Mouse (Mus musculus): ENCODE results near the gene Cmtm8.

Cmtm8 gene

DNA sequence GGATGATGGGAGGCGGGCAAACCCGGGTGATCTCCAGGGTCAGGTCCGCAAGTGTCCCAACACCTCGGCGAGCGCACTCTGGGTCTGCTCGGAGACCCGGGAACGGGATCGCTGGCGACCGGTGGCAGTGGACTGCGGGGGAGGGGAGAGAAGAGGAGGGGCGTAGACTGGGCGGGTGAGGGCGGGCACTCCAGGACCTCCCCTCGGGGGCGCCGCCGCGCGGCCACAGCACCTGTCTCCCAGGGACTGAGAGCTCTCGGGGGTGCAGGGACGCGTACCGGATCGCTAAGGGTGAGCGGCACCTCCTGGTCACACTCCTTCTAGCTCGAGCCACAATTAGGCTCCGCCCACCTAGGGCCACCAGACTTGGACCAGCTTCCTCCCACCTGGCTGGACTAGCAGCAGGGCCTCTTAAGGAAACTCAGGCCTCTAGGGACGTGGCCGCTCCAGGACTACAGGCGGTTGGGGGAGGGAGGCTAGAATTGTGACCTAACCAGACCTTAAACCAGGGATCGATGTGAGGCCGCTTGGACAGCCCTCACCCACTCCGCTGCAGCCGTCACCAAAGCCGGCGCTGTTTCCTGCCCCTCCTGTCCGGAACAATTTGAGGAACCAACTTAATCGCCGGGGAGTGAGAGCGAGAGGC lies at the start of gene Cmtm8:
Gene Cmtm8, minus strand, starts transcription at position 140 of the 646 bp plus-strand sequence.
- DNase-seq (ENCODE audit: low spot score in 2 of 2) = peak in 1 of 2 experiments; percentile 14

DNA sequence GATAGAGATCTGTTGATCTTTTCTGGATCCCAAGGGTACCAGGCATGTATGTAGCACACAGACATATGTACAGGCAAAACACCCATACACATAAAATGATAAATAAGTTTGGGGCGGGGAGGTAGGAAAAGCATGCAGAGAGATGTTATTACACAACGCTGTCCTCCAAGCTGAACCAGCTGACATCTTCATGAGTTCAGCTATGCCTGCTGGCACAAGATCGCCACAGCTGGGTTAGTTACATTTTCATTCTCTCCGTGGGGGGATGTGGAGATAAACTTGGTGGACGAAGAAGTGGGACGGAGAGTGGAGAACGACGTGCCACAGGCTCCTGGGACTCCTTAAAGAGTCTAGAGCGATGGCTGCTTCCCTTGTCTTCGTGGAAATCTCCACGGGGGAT lies 49.0 kb upstream of the Cmtm8 start:
- DNase-seq (ENCODE audit: low spot score in 2 of 2) = no peak

DNA sequence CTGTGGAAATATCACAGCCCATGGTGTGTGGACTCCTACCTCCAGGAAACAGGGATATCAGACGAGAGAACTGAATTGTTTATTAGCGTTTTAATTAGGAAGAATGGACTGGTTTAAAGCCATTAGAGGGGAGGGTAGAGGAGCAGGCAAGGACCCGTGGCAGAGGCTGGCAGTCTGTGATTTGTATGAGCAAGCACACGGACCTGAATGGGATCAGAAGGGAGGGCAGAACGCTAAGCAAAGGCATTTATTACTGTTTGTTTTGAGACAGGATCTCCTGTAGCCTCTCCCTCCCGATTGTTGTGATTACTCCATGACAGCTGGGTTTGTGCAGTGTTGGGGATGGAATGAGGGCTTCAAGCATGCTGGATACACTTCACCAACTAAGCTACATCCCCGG lies 46.4 kb upstream of the Cmtm8 start:
- no peak for DNase-seq (ENCODE audit: low spot score in 2 of 2)

DNA sequence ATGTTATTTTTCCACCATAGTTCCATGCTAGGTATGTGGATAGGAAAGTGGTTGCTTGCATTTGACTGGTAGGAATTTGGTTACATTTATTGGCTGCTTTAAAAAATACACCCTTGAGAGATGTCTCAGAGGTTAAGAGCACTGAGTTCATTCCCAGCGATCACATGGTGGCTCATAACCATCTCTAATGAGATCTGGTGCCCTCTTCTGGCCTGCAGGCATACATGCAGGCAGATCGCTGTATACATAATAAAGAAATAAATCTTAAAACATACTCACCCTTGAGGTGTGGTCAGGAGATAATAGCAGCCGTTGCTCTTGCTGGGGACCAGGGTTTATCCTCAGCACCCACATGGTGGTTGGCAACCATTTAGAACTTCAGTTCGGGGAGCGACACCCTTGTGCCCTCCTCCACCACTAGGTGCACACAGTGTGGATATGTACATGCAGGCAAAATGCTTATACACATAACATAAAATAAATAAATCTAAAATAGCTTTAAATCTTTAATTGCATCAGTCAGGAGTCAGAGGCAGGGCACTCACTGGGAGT lies 45.0 kb upstream of the Cmtm8 start:
- DNase-seq (ENCODE audit: low spot score in 2 of 2) = no peak

DNA sequence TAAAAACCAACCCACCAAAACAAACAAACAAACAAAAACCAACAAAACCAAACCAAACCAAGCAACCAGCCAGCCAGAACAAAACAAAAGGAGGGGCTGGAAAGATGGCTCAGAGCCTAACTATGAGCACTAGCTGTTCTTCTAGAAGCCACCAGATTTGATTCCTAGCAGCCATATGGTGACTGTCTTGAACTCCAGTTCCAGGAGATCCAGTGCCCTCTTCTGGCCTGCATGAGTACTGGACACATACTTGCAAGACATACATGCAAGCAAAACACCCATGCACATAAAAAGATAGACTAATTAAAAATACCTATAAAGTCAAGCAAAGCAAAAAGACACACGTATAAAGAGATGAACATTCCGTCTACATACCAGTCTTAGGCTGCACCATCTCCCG lies 43.7 kb upstream of the Cmtm8 start:
- no peak for DNase-seq (ENCODE audit: low spot score in 2 of 2)

DNA sequence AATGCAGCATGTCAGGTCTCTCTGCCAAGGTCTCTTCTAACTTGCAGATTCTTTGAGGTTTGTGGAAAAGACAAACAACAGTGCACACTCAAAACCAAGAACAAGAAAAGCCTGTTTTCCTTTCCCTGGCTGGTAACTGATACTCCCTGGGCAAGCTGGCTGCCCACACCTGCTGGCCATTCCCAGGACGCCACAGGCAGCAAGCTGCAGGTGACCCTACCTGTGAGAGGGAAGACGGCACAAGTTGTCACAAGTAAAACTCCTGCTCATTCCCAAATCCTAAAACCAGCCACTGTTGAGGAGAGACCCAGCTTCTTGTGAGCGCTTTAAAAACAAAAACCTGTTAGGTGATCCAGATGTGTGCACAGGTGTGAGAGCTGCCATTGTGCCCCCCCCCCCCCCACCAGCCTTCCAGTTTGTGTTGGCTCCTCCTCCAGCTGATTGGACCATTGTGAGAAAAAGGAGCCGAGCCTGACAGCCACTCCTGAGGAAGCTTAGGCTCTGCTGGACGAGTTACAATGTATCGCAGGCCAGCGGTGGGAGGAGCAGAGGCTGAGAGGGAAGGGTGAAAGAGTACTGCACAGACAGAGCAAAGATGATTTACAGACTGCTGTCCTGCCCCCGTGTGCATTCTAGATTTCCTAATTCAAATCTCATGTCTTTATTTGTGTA lies 42.2 kb upstream of the Cmtm8 start:
- no peak for DNase-seq (ENCODE audit: low spot score in 2 of 2)

DNA sequence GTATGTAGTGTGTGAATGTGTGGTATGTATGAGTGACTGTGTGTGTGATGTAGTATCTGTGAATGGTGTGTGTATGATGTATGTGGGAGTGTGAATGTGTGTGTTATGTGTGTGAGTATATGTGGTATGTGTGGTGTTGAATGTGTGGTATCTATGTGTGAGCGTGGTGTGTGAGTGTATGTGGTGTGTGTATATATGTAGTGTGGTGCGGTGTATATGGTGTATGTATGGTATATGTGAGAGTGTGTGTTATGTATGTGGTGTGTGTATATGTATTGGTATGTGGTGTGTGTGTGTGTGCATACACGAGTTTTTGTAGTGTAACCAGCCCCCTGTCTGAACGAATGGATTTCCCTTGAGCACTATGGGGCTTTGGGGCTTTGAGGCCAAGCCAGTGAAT lies 41.6 kb upstream of the Cmtm8 start:
- no peak for DNase-seq (ENCODE audit: low spot score in 2 of 2)

DNA sequence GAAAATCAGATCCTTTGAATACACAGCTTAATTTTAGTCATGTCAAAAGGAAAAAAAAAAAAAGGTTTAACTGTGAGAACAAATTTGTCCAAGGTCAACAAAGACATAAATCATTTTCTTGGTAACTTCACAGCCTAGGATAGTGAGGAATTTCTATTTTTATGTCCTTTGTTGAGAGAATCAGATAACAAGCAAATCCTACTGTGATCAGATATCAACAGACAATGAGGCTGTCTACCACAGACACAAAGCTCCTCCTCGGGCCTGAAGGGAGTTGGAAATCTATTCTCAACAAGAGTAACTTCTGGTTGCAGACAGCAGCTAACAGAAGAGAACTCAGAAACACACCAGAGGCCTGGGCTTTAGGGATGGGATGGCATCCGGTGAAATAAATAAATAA lies 38.0 kb upstream of the Cmtm8 start:
- no peak for DNase-seq (ENCODE audit: low spot score in 2 of 2)

DNA sequence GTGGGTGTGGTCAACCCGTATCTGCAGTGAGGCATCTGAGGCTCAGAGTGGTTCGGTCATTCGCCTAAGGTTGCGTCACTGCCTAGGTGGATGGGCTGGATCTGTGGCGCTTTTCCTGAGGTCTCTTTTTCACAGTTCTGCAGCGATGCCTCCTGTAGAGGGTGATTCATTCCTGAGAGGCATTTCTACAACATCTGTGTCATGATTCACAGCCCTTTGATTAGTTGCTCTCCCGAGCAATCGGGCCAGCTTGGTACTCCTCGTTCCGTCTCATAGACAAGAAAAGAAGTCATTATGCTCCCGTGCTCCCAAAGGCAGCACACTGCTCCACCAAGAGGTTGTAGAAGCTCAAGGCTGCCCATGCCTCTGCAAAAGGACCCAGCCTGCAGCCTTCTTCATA lies 11.4 kb upstream of the Cmtm8 start:
- DNase-seq (ENCODE audit: low spot score in 2 of 2) = peak; percentile 19 to 22

DNA sequence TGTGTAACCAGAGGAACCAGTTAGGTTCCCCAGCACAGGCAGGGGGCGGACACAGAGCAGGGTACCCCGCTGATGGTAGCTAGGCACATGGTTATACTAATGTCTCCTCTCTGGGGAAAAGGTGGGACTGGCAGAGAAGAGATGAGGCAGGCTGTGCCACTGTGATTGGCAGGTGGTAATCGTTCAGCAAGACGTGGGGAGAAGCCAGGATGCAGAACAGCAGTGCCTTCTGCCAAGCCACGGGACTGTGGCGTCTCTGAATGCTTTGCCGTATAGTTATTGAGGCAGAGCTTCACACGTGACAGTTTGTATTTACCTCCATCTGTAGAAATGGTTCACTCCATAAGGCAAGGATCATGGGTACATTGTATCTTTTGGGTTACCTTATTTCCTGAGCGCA lies 10.7 kb upstream of the Cmtm8 start:
- DNase-seq (ENCODE audit: low spot score in 2 of 2) = no peak

DNA sequence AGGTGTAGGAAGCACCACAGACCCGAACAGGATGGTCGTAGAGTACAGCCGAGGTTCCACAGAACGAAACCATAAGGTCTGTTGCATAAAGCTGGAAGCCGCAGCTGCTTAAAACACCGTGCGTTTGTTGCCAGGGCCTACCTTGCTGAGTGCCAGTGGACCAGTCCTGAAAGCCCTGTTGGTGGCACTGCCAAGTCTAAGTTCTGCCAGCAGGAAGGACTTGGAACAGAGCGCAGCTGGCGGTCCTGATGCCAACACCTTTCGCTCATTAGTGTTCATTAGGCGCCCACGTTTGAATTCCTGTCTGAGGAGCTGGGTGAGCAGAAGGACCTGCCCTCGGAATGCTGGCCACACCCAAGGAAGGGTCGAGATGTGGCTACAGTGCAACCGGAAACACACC lies 9.4 kb upstream of the Cmtm8 start:
- DNase-seq (ENCODE audit: low spot score in 2 of 2) = no peak

DNA sequence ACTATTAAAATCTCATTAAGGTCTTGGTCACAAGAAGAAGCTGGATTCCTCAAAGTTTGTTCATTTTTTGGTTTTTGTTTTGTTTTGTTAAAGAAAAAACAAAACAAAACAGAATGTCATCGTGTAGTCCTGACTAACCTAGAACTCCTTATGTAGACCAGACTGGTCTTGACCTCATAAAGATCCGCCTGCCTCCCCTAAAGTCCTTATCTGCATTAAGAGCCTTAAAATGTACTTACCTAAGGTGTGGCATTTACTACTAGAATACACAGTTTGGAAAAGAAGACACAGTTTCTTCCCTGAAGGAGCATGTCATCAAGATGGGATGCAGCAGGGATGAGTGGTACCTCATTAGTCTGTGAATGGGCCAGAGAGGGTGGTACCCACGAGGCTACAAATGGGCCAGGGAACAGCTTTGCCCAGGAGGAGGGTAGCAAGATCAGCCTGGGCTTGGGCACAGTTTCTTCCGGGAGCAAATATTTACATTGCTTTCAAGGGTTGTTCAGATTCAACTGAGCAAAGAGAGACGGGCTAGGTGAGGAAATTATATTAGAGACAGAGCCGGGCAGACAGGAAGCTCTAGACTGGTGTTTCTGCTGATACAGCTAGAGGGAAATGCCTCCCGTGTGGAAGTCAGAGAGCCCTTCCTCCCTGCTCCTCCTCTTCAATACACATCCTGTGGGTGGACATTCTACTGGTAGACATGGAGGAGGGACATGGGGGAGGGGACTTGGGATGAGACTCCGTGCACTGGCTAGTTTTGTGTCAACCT lies 7.6 kb upstream of the Cmtm8 start:
- DNase-seq (ENCODE audit: low spot score in 2 of 2) = no peak

DNA sequence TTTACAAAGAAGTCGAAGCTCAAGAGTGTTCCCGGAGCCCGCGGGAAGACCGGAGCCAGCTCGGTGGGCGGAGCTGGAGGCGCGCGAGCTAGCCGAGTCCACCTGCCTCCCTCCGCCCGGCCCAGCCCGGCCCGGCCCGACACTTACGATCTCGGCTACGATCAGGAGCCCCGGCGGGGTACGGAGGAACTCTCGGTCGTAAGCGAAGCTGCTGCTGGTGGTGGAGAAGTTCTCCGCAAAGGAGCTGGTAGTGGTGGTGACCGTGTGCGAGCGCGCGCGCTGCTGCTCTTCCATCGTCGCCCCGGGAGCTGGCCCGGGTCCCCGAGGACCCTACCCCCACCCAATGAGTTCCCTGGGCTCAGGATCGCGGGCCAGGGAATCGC lies 331 bp downstream of the Cmtm8 start:
- DNase-seq (ENCODE audit: low spot score in 2 of 2) = peak in 1 of 2 experiments; percentile 5

DNA sequence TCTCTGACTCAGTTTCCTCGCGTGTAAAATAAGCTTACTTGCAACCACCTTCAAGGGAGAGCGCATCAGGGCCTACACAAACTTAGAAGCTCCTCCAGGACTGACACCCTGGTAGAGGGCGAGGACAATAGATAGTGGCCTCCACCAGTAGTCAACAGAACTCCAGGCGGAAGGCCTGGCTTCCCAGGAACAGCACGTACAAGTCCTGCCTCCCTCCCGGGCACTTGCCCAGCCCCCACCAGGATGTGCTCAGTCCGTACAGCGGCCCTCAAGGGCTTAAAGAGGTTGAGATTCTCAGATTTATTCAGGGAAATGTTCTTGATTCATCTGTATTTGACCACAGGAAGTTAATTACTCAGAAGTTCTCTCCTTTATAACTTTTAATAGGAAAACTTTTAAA lies 1.1 kb downstream of the Cmtm8 start:
- DNase-seq (ENCODE audit: low spot score in 2 of 2) = no peak

DNA sequence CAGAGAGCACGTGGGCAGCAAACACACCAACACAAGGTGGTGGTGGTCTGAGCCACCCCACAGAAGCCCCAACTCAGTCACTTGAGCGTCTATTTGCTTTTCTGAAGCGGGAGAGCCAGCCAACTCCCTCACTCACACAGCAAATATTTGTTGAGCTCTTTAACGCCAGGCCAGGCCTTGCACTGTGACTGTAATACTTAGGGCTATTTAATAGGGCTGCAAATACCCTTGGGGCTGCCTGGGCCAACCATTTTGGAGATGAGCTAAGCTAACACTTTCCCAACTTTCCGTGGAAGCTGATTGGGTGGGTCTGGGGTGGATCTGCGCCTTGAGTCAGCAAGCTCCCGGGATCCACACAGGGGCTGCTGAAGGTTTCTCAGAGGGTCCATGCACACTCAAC lies 1.7 kb downstream of the Cmtm8 start:
- no peak for DNase-seq (ENCODE audit: low spot score in 2 of 2)

DNA sequence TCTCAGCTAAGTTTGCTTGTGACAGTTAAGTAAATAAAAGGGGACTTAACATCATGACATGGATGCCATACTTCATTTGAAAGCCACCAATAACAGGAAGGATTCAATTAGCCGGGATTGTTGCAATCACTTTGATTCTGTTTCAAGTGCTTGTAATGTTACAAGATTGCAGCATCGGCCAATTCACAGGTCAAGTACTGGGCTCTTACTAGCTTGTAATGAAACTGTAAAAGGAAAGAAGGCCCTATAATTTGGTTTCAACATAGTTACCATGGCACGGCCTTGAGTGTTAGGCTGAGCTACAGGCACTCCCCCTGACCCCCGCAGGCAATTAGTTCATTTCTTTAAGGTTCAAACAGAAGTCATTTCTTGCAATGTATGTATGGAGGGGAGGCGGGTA lies 5.1 kb downstream of the Cmtm8 start:
- DNase-seq (ENCODE audit: low spot score in 2 of 2) = no peak

DNA sequence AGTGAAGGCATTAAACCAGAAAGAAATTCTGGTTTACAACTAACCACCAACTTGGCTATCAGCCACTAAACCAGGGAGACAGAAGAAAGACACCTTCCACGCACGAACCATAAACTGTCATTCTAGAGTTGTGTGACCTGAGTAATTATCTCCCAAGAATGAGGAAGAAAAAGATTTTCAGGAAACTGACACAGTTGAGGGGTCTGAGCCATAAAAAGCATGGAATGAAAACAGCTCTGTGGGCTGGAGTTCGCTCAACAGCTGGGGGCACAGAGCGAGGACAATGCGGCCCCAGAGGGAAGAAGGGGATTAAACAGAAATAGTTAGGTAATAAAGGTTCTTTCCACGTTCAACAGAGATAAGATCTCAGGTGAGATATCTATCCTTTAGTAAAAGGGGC lies 12.4 kb downstream of the Cmtm8 start:
- no peak for DNase-seq (ENCODE audit: low spot score in 2 of 2)

DNA sequence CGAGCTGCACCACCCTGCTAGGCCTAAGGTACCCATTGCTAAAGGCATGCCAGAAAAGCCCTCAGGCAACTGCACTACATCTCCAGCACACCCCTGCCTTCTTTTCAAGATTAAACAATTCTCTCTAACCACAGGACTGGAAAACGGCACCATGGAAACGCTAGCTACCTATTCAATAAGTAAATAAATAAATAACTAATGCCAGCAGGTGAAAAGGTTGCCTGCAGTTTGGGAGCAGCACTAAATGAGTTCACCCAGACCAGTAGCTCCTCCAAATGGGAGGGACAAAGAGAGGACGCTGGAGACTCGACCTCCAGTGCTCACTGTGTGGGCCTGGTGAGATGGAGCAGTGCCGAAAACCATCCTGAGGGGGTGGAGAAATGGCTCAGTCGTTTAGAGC lies 13.6 kb downstream of the Cmtm8 start:
- DNase-seq (ENCODE audit: low spot score in 2 of 2) = no peak

DNA sequence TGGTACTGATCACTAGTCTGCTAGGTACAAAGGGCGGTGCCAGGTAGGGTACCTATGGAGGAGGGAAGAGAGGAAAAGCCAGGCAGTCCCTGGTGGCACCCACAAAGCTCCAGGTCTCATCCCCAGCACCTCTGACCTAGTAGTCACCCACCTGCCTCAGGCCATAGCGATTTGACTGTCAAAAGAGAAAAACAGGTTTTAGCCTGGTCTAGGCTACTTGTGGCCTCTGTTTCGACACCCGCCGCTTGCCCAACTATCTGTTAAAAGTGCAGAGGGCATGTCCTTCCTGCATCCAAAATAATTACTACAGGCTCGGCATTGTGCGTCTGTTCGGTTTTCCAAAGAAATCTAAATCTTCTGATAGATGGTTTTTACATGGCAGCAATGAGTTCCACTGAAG lies 14.3 kb downstream of the Cmtm8 start:
- DNase-seq (ENCODE audit: low spot score in 2 of 2) = no peak

DNA sequence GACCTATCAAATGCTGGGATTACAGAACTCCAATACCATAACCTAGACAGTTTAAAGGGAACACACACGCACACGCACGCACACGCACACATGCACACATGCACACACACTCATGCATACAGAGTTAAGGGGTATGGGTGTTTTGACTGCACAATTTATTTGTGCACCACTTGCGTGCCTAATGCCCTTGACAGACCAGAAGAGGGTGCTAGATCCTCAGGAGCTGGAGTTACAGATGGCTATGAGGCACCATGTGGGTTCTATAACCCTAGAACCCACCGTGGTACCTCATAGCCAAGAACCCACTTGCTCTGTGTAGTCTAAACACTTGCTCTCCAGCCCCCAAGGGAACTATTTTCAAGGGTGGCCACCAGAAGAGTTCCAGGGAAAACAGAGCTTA lies 15.6 kb downstream of the Cmtm8 start:
- DNase-seq (ENCODE audit: low spot score in 2 of 2) = no peak

DNA sequence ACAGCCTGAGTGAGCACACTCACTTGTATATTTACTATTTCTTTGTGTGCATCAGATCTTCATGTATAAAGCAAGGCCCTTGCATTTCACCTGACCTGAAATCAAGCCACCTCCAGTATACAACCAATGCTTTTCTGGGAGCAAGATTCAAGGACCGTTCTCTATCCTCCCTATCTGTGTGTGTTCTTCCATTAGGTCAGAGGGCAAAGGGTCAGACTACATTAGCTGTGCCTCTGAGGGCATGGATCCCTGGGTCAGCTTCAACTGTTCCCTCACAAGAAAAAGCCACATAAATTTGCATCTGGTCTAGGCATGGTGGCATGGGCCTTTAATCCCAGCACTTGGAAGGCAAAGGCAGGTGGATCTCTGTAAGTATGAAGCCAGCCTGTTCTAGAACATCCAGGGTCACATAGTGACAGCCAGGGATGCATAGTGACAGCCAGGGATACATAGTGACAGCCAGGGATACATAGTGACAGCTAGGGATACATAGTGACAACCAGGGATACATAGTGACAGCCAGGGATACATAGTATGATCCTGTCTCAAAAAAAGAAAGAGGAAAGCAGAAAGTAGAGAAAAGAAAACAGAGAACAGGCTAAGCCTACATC lies 16.6 kb downstream of the Cmtm8 start:
- DNase-seq (ENCODE audit: low spot score in 2 of 2) = no peak

DNA sequence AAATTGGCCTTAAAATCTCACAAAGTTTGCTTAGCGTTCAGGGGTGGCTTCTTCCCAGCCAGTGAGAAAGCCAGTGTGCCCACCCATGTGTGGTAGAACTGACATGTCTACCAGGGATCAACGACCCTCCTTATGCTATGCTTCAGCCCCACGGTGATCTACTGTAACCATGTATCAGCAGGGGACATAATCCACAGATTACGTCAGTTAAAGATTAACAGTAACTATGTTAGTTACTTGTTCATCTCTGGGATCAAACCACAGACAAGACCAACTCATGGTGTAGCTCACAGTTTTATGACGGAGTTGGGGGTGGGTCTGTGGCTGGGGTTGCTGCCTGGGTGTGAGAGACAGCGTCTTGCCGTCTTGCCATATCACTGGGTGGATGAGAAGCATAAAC lies 19.8 kb downstream of the Cmtm8 start:
- no peak for DNase-seq (ENCODE audit: low spot score in 2 of 2)
